Mouse (Mus musculus): ENCODE measurements around the gene Xrra1. TPM values are rescaled to one million over a fixed set of nuclear protein-coding genes. Genes with fewer than 3 reads are reported as not detected.

Xrra1 gene
- polyA plus RNA-seq, 1 experiment from 2014 or later: 0.30 TPM

DNA sequence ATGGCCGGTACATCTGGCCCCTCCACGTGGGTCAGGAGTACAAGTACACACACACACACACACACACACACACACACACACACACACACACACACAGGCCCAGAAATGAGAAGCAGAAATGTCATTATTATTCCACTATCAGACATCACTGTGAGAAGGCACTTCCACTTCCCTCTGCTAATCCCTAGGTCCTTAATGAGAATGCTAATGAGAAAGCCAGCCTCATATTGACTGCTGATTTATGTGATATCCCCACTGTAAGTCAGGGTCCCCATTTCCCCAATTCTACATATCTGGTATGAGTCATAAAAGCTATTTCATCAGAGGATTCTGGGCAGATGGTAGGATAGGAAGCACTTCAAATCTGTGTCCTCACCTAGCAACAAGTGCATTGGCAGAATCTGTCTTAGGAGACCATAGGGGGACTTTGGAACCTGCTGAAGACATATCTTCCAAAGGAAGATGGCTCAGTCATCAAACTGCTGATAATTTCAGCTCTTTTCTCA lies 28.4 kb downstream of the Xrra1 start:
- H3K4me3 ChIP-seq (ENCODE audit: low read depth, low read length): no peak overlapping the region
- 56% methylated on average over 2 of the region's 2 CpGs for WGBS
- H3K9me3 ChIP-seq (ENCODE audit: low read depth, low read length): no peaks in the 10 kb centered on the region
- no peak for TF ChIP-seq CTCF (IDR thresholded peaks at IDR 0.05; ENCODE audit: low read depth)
- H3K9ac ChIP-seq: no peak overlapping the region
- no peak for ATAC-seq (ENCODE audit: insufficient read depth)
- DNase-seq: no peak
- no peak overlapping the region for H3K27ac ChIP-seq (ENCODE audit: low read depth)
- H3K27me3 ChIP-seq (ENCODE audit: insufficient read depth, low read length): no peaks in the 10 kb centered on the region
- no peak overlapping the region for H3K4me2 ChIP-seq
- H3K4me1 ChIP-seq (ENCODE audit: insufficient read depth): no peaks in the 10 kb centered on the region
- no peaks in the 10 kb centered on the region for H3K36me3 ChIP-seq (ENCODE audit: insufficient read depth)

DNA sequence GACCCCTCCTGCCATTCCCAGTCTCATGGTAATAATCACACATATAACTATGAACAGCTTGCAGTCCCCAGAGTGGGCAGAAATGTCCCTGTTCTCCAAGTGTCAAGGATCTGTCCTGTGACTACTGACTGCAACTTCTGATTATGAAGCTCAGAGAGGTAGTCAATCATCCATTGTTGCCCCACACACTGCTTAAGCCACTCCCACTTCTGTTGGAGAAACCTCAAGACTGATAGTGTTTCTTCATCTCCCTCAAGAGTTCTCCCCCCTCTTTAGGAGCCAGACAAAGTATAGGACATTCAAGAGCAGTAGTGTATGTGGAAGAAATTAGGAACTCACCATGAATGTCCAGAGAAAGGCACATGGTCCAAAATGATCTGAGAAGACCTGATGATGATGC lies 28.8 kb downstream of the Xrra1 start:
- no peak overlapping the region for H3K9ac ChIP-seq
- ATAC-seq (ENCODE audit: insufficient read depth) (no peak), DNase-seq (no peak)
- H3K4me3 ChIP-seq (ENCODE audit: low read depth, low read length): no peak overlapping the region
- no peaks in the 10 kb centered on the region for H3K36me3 ChIP-seq (ENCODE audit: insufficient read depth)
- H3K4me1 ChIP-seq (ENCODE audit: insufficient read depth): no peaks in the 10 kb centered on the region
- no peak for TF ChIP-seq CTCF (IDR thresholded peaks at IDR 0.05; ENCODE audit: low read depth)
- H3K4me2 ChIP-seq: no peak overlapping the region
- H3K27me3 ChIP-seq (ENCODE audit: insufficient read depth, low read length): no peaks in the 10 kb centered on the region
- H3K9me3 ChIP-seq (ENCODE audit: low read depth, low read length): no peaks in the 10 kb centered on the region
- H3K27ac ChIP-seq (ENCODE audit: low read depth): no peak overlapping the region

DNA sequence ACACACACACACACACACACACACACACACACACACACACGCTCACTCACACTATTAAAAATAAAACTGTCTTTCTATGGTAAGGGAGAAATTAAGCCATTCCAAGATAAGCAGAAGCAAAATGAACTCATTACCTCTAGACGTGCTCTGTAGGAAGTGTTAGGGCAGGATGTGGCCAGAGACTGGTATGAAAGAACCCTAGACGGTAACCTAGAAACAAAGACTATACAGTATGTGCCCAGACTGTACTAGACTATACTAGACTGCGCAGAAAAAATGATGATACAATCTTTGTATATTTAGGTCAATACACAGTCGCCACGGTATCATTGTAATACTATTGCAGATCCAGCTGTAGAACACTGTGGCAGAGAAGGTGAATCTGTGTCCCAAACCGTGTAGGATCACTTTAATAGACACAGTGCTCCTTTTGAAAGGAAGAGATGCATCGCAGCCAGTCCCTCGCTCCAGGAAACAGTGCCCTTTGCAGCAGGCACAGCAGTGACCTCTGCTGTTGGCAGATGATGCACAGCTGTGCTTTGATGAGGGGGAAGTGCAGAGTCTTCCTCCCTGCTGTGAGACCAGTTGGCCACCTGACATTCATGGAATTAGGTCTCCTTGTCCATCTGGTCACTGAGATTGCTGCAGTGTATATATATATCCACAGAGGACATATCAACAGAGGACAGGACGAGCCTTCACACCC lies 30.4 kb downstream of the Xrra1 start:
- Histone ChIP-seq H3K27ac (ENCODE audit: low read depth) (no peak overlapping the region), H3K4me3 (ENCODE audit: low read depth, low read length) (no peak overlapping the region), H3K36me3 (ENCODE audit: insufficient read depth) (no peaks in the 10 kb centered on the region), H3K9ac (no peak overlapping the region), H3K27me3 (ENCODE audit: insufficient read depth, low read length) (no peaks in the 10 kb centered on the region), H3K4me2 (no peak overlapping the region), H3K4me1 (ENCODE audit: insufficient read depth) (no peaks in the 10 kb centered on the region), H3K9me3 (ENCODE audit: low read depth, low read length) (no peaks in the 10 kb centered on the region)
- WGBS: 28% methylated on average over 10 of the region's 10 CpGs
- ATAC-seq (ENCODE audit: insufficient read depth) (0 out of 2 replicates have a peak, but pooled peaks have one; percentile 14), DNase-seq (peak; percentile 71)
- peak; percentile 32 for TF ChIP-seq CTCF (IDR thresholded peaks at IDR 0.05; ENCODE audit: low read depth)

DNA sequence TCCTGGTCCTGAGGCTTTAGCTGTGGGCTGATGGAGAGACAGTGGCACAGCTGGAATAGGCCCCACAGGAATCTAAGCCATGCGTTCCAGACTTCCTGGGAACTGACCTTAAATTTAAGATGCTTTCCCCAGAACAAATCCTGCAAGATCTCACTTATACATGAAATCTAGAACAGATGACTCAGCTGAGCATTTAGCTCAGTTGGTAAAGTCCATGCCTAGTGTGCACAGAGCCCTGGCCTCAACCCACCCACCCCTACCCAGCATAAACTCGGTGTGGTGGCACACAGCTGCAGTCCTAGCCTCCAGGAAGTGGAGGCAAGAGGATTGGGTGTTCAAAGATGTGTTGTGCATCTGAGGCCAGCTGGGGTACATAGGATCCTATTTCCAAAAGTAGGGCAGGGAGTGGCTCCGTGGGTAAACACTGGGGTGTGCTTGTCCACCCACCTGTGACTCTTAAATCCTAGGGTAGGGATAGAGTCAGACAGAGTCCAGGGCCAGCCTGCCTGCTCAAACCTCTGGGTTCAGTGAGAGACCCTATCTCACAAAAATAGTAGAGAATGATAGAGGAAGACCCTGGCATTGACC lies 31.3 kb downstream of the Xrra1 start:
- no peaks in the 10 kb centered on the region for H3K36me3 ChIP-seq (ENCODE audit: insufficient read depth)
- TF ChIP-seq CTCF (IDR thresholded peaks at IDR 0.05; ENCODE audit: low read depth): no peak
- no peak overlapping the region for H3K4me3 ChIP-seq (ENCODE audit: low read depth, low read length)
- no peaks in the 10 kb centered on the region for H3K4me1 ChIP-seq (ENCODE audit: insufficient read depth)
- no peak overlapping the region for H3K9ac ChIP-seq
- no peaks in the 10 kb centered on the region for H3K9me3 ChIP-seq (ENCODE audit: low read depth, low read length)
- ATAC-seq (ENCODE audit: insufficient read depth): no peak
- no peaks in the 10 kb centered on the region for H3K27me3 ChIP-seq (ENCODE audit: insufficient read depth, low read length)
- H3K27ac ChIP-seq (ENCODE audit: low read depth): no peak overlapping the region
- no peak overlapping the region for H3K4me2 ChIP-seq
- no peak for DNase-seq
- 56% methylated on average over 3 of the region's 3 CpGs for WGBS

DNA sequence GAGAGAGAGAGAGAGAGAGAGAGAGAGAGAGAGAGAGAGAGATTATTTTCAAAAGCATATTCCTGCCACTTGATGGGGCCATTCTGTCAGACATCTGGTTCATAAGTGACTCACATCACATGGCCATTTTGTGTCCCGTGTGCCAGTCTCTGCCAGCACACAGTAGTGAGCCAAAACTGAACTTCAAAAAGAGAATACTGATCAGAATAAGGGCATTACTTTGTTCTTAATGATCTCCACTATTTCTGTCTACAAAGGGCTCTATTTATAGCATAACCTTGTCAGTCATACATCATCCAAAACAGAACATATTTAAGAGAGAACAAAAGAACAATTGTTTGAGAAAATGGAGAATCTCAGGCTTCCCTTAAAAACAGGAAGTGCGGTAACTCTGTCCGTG lies 32.6 kb downstream of the Xrra1 start:
- Histone ChIP-seq H3K4me3 (ENCODE audit: low read depth, low read length) (no peak overlapping the region), H3K9me3 (ENCODE audit: low read depth, low read length) (no peaks in the 10 kb centered on the region), H3K4me1 (ENCODE audit: insufficient read depth) (no peaks in the 10 kb centered on the region), H3K36me3 (ENCODE audit: insufficient read depth) (no peaks in the 10 kb centered on the region), H3K27me3 (ENCODE audit: insufficient read depth, low read length) (no peaks in the 10 kb centered on the region), H3K27ac (ENCODE audit: low read depth) (no peak overlapping the region), H3K4me2 (no peak overlapping the region), H3K9ac (no peak overlapping the region)
- DNase-seq: peak; percentile 17
- no peak for ATAC-seq (ENCODE audit: insufficient read depth)
- 60% methylated on average over 3 of the region's 3 CpGs for WGBS
- TF ChIP-seq CTCF (IDR thresholded peaks at IDR 0.05; ENCODE audit: low read depth): no peak

DNA sequence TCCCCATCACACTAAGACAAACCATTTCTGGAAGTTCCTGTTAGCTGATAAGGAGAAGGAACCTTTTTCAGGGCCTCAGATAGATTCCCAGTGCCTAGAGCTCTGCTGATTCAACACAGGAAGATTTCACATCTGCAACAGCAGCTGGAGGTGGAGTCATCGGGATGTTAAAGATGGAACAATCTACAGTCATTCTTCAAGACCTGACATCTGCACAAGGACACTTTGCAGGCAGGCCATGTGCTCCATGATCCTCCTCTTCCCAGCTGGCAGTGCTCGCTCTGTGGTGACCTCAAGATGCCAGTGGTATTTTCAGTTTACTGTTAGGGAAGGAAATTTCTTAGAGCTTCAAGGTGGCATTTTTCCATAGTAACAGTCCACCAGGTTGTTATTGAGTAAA lies 33.4 kb downstream of the Xrra1 start:
- no peak overlapping the region for H3K4me3 ChIP-seq (ENCODE audit: low read depth, low read length)
- no peak for ATAC-seq (ENCODE audit: insufficient read depth)
- no peak for DNase-seq
- no peak for TF ChIP-seq CTCF (IDR thresholded peaks at IDR 0.05; ENCODE audit: low read depth)
- no peaks in the 10 kb centered on the region for H3K36me3 ChIP-seq (ENCODE audit: insufficient read depth)
- H3K4me1 ChIP-seq (ENCODE audit: insufficient read depth): no peaks in the 10 kb centered on the region
- 68% methylated on average over 2 of the region's 2 CpGs for WGBS
- no peak overlapping the region for H3K4me2 ChIP-seq
- H3K9me3 ChIP-seq (ENCODE audit: low read depth, low read length): no peaks in the 10 kb centered on the region
- no peak overlapping the region for H3K27ac ChIP-seq (ENCODE audit: low read depth)
- H3K9ac ChIP-seq: no peak overlapping the region
- no peaks in the 10 kb centered on the region for H3K27me3 ChIP-seq (ENCODE audit: insufficient read depth, low read length)

DNA sequence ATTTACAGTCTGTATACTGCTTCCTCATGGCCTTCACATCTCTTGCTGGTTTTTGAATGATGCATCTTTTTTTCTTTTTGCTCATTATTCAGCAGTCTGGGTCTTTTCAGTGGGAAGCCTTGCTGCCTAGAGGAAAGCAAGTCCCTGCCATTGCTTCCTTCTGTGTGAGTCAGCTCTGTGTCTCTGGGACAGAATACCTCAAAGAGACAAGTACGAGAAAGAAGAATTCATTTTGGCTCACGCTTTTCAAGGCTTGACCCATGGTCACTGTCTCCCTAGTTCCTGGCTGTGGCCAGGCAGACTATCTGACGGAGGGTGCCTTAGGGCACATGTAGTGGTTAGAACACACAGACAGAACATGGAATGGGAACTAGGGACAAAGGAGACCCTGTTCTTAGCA lies 35.1 kb downstream of the Xrra1 start:
- DNase-seq (no peak), ATAC-seq (ENCODE audit: insufficient read depth) (no peak)
- no peaks in the 10 kb centered on the region for H3K36me3 ChIP-seq (ENCODE audit: insufficient read depth)
- no peaks in the 10 kb centered on the region for H3K4me1 ChIP-seq (ENCODE audit: insufficient read depth)
- TF ChIP-seq CTCF (IDR thresholded peaks at IDR 0.05; ENCODE audit: low read depth): no peak
- no peak overlapping the region for H3K9ac ChIP-seq
- no peaks in the 10 kb centered on the region for H3K9me3 ChIP-seq (ENCODE audit: low read depth, low read length)
- H3K4me2 ChIP-seq: no peak overlapping the region
- 82% methylated on average over 3 of the region's 3 CpGs for WGBS
- H3K27me3 ChIP-seq (ENCODE audit: insufficient read depth, low read length): no peaks in the 10 kb centered on the region
- H3K27ac ChIP-seq (ENCODE audit: low read depth): no peak overlapping the region
- H3K4me3 ChIP-seq (ENCODE audit: low read depth, low read length): no peak overlapping the region

Measured in lung, embryonic 14.5 days (tissue).